Mouse (Mus musculus): ENCODE results near the gene Rpl7l1.

The Rpl7l1 gene

GRCm38 (mm10) chr17:46734055-46734454, 48.4 kb downstream of the Rpl7l1 start:
- no peak for DNase-seq

- peak; percentile 87 to 90 for DNase-seq
Observed at GRCm38 (mm10) chr17:46728904-46729318, 53.6 kb downstream of the Rpl7l1 start, which contains the start of gene Gnmt. Gene Gnmt (minus strand): TSS chr17:46729168.

- DNase-seq = no peak
Observed at GRCm38 (mm10) chr17:46728496-46728895, 54.0 kb downstream of the Rpl7l1 start.

DNA sequence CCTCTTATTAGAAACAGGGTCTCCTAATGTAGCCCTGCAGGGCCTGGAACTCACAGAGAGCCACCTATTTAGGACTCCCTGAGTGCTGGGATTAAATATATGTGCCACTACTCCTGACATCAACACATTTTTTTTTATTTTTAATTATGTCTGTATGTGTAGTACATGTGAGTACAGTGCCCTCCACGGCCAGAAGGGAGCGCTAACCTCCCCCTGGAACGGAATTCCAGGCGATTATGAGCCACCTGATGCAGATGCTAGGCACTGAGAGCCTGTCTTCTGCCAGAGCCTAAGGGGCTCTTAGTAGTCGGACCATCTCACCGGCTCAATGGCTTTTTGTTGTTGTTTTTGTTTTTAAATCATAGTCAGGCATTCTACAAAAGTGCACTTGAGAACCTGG, 54.5 kb downstream of the Rpl7l1 start:
- peak; percentile 36 to 54 for DNase-seq

GRCm38 (mm10) chr17:46727271-46727670, 55.2 kb downstream of the Rpl7l1 start:
- no peak for DNase-seq

DNA sequence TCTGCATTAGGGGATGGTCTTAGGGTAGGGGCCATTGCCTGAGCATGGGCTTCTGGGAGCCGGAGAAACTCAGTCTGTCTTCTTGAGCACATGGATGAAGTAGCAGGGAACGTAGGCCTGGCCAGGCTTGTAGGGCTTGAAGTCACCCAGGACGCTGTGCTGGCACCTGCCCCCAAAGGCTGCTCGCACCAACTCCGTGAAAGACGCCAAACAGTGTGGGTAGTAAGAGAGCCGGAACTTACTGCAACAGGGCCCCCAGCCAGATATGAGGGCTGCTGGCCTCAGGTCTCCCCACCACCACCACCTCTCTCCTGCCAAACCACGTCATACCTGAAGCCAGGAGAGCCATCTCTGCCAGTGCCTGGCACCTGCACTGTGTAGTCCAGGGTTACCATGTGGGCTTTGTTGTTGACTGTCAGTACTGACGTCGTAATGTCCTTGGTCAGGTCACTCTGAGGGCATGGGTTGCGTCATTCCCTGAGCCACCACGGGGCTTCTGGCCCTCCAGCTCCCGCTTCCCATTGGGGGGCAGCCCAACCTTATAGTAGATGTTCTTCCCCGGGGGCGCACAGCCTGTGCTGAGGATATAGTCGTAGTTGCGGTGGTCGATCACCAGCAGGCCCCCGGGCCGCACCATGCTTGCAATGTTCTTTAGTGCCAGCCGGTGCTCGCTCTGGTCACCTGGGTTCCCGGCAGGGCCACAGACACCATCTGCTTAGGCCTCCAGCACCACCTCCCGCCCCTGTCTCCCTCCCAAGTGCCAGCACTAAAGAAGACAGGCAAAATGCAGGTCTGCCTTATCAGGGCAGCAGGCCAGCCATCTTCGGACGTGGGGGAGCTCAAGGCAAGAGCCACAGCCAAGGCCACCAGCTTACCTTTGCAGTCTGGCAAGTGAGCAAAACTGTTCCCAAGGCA, 56.5 kb downstream of the Rpl7l1 start:
- peak; percentile 78 to 79 for DNase-seq

DNA sequence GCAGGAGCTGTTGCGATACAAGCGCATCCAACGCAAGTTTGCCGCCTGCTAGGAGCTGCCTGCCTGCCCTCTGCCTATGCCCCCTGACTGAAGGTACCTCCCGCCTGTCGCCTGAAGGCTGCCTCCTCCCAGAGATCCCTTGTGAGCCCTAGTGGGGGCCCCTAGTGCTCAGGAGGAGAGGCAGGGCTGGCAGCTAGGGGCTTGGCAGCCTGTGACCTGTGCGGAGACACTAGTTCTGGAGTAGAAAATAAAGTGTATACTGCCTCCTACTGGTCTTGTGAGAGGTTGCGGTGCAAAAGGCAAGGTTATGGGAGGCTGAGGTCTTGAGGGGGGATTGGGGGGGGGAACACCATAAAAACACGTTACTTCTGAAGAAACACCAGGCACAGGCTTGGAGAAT, 57.2 kb downstream of the Rpl7l1 start:
- peak; percentile 36 to 43 for DNase-seq

- no peak for DNase-seq
Observed at GRCm38 (mm10) chr17:46724477-46725084, 57.9 kb downstream of the Rpl7l1 start.

Measured in cerebellum, postnatal 36 days (tissue).